Mouse (Mus musculus) mouse embryonic stem cell (cell line): Measurements from ENCODE around the gene Lhx4.

Experiments used
- in situ Hi-C, 2 experiments: fragments of 300-500 bp; cut with MboI; formaldehyde crosslinking; loops; 1 replicate in 1 of 2; 3 replicates in 1 of 2; pipeline ENCODE4 v1.14.3; 2019 to 2020; ENCODE audit warnings: low sequenced_read_pairs in 2 of 2, low pct_unique_long_range_greater_than_20kb in 1 of 2, mixed read lengths in 1 of 2; ENCODE audit not compliant: unreplicated experiment in 1 of 2

The Lhx4 gene

DNA sequence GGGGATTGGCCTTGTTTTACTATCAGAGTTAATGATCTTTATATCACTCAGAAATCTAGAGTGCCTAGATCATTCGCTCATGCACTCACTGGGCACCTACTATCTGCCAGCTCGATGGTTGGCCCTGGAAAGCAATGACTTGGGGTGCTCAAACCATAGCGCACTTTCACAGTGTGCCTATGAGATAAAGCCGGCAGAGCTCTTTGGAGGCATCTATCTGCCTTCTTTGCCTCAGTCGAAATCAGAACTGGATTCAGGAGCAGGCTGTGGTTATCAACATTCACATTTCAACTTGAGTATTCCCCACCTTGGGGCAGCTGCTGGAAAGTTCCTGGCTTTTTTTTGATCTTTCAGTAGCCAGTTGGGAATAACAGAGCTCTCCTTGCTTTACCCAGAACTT is 3.6 kb downstream of the Lhx4 start:
- in situ Hi-C loops = loop anchor here in 1 of 2 experiments (25.0 kb wide), 2 partner anchors 511 to 661 kb away; partner anchors contain the start of genes BC034090 and Ier5

DNA sequence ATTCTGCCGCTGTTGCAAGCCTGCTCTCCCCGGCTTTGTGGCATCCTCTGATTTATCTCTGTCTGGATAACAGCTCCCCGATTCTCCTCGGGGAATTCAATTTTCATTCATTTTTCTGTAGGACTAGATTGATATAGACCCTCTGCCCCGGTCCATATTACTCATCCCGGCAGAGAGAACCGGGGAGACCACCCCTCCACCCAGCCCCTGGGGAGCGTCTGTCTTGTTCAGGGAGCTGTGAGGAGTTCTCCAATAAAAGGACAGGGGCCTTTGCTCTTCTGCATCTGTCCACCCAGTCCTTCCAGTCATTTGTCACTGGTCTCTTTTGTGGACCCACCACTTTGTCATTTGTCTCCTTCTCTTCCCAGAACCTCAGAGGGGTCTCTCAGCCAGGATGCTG is 4.5 kb downstream of the Lhx4 start:
- in situ Hi-C loops = loop anchor here in 1 of 2 experiments (25.0 kb wide), 2 partner anchors 510 to 660 kb away; partner anchors contain the start of genes BC034090 and Ier5

DNA sequence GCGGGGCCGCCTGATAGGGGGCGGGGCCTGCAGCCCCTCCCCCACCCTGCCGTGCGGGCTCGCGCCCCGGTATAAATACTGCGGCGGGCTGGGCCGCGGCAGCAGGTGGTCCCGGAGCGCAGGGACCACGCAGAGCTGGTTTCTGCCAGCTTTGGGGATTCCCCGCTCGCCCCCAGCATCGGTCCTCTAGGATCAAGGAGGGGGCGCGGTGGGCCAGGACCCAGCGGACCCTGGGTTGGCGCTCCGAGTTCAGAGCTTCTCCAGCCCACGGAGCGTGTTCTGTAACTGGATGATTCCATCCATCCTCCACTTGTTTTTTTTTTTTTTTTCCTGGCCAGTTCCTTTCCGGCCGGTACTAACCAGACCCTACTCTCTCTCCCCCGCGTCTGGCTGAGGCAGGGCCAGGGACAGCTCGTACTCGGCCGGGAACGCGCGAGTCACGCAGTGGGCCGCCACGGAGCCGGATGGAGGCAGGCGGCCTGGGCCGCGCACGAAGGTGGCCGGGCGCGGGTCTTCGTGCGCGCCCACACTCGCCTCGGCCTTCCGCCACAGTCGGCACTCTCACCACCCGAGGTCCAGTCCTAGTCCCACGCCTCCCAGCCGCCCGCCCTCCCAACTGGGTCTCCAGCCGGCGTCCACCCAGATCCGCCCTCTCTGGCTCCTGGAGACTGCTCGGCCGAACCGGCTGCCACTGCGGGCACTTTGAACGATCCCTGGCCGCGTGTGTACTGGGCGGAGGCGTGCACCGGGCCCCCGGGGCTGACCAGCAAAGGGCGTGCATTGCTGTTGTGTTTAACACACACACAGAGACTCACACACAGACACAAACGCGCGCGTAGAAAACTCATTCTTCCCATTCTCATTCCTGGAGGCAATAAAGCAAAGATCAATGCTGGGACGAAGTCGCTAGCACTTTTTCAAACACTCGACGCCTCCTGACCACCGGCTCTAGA is 8.8 kb downstream of the Lhx4 start:
- in situ Hi-C loops = loop anchor here in 1 of 2 experiments (25.0 kb wide), 2 partner anchors 505 to 655 kb away; partner anchors contain the start of genes BC034090 and Ier5

DNA sequence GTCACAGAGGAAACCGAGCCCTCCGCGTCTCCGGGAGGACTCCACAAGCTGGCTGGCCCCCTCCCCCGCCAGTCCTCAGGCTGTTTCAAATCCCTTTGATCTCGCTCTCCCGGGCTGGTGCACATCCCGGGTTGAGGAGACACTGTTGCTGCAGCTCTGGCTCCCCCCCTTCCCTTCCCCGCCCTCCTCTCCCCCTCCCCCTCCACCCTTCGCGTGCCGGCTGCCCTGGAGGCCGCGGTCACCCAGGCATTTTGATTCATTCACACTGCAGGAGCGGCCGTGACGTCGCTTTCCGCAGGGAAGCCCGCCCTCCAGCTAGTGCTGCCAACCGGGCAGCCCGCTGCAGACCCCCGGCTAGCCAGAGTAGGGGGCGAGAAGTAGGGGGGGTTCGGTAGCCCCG is 9.5 kb downstream of the Lhx4 start:
- in situ Hi-C loops = loop anchor here in 1 of 2 experiments (25.0 kb wide), 2 partner anchors 505 to 655 kb away; partner anchors contain the start of genes BC034090 and Ier5

DNA sequence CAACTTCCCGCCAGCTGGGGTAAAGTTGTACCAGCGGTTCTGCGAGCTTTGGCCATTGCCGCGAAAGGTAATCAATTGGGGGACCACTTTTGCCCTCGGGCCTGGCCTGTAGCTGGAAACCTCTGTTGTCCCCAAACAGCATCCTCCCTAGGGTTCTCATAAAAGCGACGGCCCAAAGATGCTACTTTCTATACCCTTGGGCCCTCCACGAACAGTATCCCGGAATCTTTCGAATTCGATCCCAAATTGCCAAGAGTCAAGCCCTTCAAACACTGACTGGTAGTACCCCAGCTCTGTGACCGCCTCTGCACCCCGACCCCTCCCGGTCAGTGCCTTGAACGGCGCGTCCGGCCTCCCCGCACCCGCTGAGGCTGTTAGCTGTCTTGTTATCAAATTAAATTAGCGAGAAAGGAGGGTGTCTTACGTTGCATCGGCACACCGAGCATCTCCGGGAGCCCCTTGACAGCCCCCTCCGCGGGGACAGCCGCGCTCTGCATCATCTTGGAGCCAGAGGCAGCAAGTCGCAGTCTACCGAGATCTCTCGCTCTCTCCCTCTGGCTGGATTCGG is 10.0 kb downstream of the Lhx4 start:
- in situ Hi-C loops = loop anchor here in 1 of 2 experiments (25.0 kb wide), 2 partner anchors 504 to 654 kb away; partner anchors contain the start of genes BC034090 and Ier5

DNA sequence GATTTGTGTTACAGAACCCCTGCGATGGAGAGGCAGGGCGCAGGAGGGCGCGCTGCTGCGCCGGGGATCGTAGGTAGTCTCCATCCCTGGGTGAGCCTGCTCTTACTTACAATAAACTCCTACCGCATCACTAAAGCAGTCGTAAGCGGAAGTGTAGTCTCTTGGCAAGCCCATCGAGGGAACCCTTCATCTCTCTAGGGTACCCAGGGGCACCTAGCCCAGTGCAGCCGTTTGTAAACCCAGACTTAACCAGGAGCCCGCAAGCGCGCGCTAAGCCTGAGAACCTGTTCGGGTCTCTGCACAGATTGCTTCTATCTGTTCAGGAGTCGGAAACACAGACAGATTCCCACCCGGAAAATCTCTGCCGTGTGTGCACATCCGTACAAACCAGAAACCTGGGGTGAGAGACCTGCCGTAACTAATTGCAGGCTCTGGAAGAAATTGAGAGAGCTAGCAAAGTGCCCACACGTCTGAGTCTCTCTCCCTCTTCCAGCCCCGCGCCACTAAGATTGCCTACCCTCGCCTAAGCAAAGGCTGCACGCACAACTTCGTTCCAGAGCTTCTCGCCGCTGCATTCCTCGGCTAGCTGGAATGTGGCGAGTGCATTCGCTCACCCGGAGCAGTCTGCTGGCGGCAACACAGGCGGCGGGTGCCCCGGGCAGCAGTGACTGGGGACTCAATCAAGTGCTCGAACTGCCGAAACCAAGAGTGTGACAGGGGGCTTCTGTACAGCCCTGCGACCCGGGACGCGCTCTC is 10.7 kb downstream of the Lhx4 start:
- in situ Hi-C loops = loop anchor here in 1 of 2 experiments (25.0 kb wide), 2 partner anchors 503 to 653 kb away; partner anchors contain the start of genes BC034090 and Ier5

DNA sequence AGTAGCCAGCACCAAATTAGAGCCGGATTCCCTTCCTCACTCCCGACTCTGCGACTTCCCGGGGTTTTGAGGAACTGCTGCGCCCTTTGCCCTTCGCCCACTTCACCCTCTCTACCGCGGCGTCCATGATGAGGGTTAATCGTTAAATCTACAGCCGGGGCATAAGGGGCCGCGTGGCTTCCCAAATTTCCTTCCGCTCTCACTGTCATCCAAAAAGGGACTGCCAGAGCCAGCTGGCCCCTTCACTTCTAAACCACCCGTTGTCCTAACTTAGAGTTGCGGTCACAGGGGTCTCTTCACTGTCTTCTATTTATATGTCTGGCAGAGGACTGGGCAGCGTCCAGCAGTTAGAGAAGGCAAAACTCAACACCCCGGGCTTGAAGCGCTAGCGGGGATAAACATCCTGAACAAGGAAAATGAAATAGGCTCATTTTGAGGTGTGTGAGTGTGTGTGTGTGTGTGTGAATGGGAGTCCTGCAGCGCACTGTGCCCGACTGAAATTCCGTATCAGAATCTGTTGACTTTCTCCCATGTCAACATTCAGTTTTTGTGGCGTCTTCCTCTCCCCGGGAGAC is 13.6 kb downstream of the Lhx4 start:
- in situ Hi-C loops = loop anchor here in 1 of 2 experiments (25.0 kb wide), 2 partner anchors 501 to 651 kb away; partner anchors contain the start of genes BC034090 and Ier5

DNA sequence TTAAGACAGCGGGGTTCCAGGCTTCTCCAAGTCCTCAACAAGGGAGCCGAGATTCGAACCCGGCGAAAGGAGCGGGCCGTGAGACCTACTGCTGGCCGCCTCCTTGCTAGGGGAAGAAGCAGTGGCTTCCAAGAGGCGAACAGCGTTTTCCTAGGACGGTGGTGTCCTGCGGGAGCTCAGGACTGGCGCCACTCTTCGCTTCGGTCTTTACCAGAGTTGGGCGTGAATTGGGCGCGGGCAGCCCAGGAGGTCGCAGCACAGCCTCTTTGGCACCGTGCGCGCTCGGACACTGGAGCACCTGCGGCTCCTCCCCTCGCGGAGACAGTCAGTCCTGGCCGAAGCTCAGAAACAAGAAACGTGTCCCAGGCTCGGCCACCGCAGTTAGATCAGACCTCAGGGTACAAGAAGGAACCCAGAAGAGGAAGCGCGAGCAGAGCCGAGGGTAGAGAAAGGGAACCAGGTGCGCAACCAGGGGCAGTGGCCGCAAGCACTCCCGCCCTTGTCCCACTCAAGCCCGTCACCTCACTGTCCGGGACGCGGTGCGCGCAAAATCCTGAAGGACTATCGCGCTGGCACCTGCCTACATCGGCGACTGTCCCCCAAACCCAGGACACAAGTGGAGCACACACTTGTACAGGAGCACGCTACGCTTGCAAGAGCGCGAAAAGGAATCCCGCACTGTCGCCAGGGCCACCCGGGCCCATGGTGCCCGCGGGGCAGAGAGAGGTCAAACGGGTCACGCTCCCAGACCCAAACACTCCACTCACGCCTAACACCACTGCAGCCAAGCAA is 14.3 kb downstream of the Lhx4 start:
- in situ Hi-C loops = loop anchor here in 1 of 2 experiments (25.0 kb wide), 2 partner anchors 500 to 650 kb away; partner anchors contain the start of genes BC034090 and Ier5

DNA sequence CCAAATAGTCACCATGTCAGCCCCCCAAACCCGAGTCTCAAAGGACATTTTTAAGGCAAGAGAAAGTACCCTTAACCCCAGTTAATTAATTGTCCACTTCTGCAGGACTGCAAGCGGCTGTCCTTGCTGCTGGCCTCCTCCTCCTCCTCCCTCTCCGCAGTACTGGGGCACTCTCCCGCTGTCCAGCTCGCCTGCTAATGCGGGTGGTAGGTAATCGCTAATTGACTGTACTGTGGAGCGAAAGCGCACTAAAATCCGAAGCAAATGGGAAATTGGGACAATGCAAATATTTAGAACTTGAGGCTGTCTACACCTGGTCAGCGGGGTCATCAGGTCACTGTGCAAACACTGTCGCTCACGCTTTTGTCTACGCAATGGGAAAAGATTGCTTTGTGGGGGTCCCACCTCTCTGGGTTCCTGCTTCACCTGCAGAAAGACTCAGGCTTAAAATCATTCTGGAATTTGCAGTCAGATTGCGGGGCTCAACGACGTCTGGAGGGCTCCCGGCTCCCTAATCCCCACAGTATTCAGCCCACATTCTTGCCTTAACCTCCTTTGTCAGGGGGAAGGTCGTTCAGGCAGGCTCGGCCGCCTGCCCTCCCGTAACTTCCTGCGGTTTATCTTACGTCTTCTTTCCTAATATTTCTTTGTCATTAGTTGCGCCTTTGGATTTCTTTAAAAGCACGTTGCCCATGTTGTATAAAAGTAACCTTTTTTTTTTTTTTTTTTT is 15.2 kb downstream of the Lhx4 start:
- in situ Hi-C loops = loop anchor here in 1 of 2 experiments (25.0 kb wide), 2 partner anchors 499 to 649 kb away; partner anchors contain the start of genes BC034090 and Ier5

DNA sequence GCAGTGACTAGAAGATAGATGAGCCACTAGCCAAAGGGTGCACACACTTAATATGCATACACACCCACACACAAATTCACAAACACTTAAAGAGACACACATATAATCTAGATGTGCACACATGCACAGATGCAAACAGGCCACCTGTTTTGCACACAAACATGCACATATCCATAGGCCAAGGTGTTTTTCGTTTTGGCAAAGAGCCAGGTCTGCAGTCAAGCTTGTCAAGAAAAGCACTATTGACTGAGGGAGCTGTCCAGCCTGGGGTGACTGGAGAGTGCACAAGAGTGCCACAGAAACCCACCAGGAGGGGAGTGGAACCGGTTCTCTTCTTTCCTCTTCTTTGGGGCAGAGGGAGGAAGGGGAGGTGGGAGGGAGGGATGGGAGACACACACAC is 20.3 kb downstream of the Lhx4 start:
- in situ Hi-C loops = loop anchor here in 1 of 2 experiments (25.0 kb wide), 2 partner anchors 494 to 644 kb away; partner anchors contain the start of genes BC034090 and Ier5

DNA sequence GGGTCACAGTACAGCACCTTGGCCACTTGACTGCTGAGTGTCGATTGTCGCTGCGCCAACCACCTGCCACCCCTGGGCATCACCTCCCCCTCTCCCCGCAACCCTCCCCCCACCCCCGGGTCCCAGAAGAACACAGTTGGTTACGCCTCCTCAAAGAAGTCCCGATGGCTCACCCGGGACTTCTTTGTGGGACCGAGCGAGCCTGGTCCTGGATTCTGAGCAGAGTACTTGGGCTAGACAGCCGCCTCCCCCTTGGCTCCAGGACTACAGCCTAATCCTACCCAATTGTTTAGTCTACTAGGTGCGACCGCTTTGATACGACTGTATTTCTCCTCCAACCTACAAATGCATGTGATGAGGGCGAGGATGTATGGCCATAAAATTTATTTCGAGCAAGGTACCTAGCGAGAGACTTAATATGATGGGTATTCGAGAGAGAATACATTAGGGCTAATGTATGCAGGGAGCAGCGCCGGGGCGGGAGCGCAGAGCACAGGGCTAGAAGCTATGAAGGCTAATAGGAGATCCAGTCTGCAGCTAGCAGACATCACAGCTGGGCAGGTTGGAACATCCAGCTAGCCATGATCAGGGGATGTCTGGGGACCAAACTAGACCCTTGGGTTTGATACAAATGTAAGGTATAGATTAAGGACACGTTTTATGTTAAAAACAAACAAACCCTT is 22.2 kb downstream of the Lhx4 start:
- in situ Hi-C loops = loop anchor here in 1 of 2 experiments (25.0 kb wide), 2 partner anchors 492 to 642 kb away; partner anchors contain the start of genes BC034090 and Ier5

DNA sequence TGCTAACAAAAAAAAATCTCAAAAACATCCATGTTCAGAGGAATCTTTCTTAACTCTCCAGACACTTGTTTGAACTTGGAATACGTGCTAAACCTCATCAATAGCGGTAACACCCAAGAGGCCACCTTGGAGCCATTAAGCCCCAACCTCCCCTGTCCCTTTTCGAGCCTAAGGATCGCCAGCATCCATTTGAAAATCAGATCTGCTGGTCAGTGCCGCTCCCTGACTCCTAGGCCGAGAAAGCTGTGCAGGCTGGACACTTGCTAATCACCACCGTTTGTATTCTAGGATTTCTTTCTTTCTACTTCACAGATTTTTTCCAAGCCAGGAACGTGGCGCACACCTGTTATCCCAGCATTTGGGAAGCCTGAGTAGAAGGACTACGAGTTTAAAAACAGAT is 23.7 kb downstream of the Lhx4 start:
- in situ Hi-C loops = loop anchor here in 1 of 2 experiments (25.0 kb wide), 2 partner anchors 491 to 641 kb away; partner anchors contain the start of genes BC034090 and Ier5

DNA sequence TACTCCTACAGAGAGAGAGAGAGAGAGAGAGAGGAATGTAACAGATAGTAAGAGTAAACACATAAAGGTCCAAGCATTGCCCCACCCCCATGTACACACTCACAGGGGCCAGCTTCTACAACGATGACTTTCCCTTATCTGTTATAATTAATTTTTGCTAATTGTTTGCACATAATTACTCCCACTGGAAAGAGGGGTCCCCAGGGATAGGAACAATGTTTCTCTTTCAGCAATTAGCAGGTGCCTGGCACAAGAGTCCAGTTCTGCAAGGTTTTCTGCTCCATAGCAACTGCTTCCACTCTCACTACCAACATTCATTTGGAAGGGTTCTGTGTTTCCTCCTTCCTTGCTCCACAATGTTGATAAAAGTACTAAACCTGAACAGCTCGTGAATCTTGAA is 25.6 kb downstream of the Lhx4 start:
- in situ Hi-C loops = loop anchor here in 1 of 2 experiments (25.0 kb wide), 2 partner anchors 489 to 639 kb away; partner anchors contain the start of genes BC034090 and Ier5

DNA sequence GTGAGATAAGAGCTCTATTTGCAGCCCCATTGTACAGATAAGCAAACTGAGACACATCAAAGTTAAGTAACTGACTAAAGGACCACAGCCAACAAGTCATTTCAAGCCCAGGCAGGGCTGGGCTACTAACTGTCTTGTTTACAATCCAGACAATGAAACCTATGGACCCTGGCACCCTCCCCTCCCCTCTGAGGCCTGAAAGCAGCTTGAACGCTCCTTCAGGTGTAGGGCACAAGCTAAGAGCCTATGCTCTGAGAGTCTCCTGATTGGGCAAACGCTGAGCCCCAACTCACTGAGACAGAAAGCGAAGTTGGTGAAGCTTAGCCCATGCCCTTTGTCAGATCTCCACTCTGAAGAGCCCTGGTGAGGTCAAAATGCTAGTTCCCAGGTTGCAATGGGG is 27.2 kb downstream of the Lhx4 start:
- in situ Hi-C loops = loop anchor here in 1 of 2 experiments (25.0 kb wide), 1 partner anchor 687 kb away; no protein-coding TSS in a partner anchor

DNA sequence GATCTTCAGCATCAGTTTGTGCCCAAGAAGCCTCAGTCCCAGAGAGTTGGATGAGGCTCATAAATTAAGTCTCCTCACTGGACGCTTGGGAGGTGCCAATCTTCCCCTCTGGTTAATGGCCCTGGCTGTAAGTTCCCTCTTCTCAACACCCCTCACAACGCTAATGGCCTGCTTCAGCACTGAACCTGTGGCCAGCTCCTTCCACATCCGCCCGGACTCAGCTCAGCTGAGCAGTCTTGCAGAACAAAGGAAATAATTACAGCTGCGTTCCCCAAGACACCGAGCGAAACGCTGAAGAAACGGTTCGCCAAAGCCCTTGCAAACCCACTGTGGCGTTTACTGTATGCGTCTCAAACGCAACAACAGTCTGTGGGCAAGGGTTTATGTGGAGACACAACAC is 29.3 kb downstream of the Lhx4 start:
- in situ Hi-C loops = loop anchor here in 1 of 2 experiments (25.0 kb wide), 1 partner anchor 685 kb away; no protein-coding TSS in a partner anchor
